Mouse (Mus musculus): Measurements from ENCODE around the gene D17H6S53E. TPM values are rescaled to one million over a fixed set of nuclear protein-coding genes. Genes with fewer than 3 reads are reported as not detected.

Gene D17H6S53E
- total RNA-seq (2014; fragmentation: Nextera tagmentation) (5.9 and 9.3 TPM in 2 replicates), total RNA-seq (2017) (22.1 and 24.1 TPM in 2 replicates), polyA plus RNA-seq (2012) (12.5 and 12.8 TPM in 2 replicates)

DNA sequence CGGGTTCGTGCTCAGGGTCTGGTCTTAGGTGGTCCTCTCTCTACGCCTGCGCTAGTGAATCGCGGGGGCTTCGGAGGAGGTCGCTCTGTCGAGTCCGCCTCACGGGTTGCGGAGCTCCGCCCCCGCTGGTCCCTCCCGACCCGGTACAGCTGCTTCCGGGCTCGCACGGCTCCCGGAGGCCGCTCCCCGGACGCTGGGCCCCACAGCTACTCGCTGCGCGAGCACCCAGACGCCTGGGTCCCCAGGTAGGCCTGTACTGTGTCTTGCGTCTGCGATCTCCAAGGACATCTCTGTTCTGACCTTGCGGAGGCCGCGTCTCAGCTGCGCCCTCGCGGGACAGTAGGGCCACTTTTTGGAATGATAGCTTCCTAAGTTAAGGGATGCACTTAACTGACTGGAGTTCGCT, at the start of gene D17H6S53E:
Gene D17H6S53E (plus strand): TSS at position 168 of the 406 bp plus-strand sequence.
- Histone ChIP-seq H3K27me3 (ENCODE audit: insufficient read depth, low read length) (no peaks in the 10 kb centered on the region), H3K4me3 (ENCODE audit: low read depth, low read length) (peak within 1 kb of the TSS; percentile 78), H3K4me1 (ENCODE audit: insufficient read depth, low read depth, low read length) (peaks cover 73% of the 10 kb centered on the region), H3K36me3 (replicated peaks) (peaks cover 68% of the 10 kb centered on the region), H3K9me3 (replicated peaks) (no peaks in the 10 kb centered on the region)
- peak; percentile 83 for DNase-seq (ENCODE audit: low spot score)
- TF ChIP-seq GATA1 (IDR thresholded peaks at IDR 0.05; ENCODE audit: borderline replicate concordance, low read length) (no peak), POLR2AphosphoS5 (IDR thresholded peaks at IDR 0.05; ENCODE audit: insufficient replicate concordance, low read depth, low read length) (no peak), GATA2 (IDR thresholded peaks at IDR 0.05; ENCODE audit: borderline replicate concordance, low read depth, low read length) (no peak), TAL1 (conservative IDR thresholded peaks at IDR 0.05; ENCODE audit: low read depth, low read length) (no peak), CTCF (IDR thresholded peaks at IDR 0.05; ENCODE audit: low read depth, low read length) (no peak)
- peak; percentile 23; the same call in 1 of the 2 replicates for ATAC-seq (ENCODE audit: extremely low read depth, insufficient number of reproducible peaks, low FRiP score, poor library complexity, severe bottlenecking)

DNA sequence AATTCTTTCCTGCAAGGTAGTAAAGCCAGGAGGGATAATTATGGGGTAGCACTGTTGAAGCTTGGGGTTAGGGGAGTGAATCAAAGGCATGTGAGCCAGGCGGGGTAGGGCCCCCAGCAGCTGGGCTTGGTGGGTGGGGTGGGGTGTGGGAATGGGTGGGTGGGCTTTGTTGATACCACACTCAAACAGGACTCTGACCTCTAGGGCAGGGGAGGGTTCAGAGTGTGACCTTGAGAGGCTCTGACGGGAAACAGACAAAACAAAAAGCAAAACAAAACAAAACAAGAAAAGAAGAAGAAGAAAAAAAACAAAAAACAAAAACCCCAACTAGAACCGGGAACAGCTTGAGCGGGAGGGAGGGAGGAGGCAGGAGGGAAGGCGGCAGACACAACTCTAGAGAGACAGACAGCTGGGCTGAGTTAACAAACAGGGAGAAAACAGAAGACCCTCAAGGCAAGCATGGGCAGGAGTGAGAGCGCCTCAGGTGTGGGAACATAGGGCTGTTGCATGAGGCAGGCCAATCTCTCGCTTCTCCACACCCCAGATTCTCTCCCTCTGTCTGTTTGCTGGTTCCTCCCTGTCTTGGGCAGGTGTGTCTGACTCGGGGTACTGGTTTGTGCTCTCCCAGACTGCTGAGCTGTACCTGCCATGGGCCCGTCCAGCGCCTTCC, 49.5 kb upstream of the D17H6S53E start, which contains the start of gene Ly6g6e:
Gene Ly6g6e (plus strand): TSS at position 396 of the 670 bp plus-strand sequence.
- TF ChIP-seq CTCF (IDR thresholded peaks at IDR 0.05; ENCODE audit: low read depth, low read length) (no peak), POLR2AphosphoS5 (IDR thresholded peaks at IDR 0.05; ENCODE audit: insufficient replicate concordance, low read depth, low read length) (no peak), GATA2 (IDR thresholded peaks at IDR 0.05; ENCODE audit: borderline replicate concordance, low read depth, low read length) (no peak), GATA1 (IDR thresholded peaks at IDR 0.05; ENCODE audit: borderline replicate concordance, low read length) (no peak), TAL1 (conservative IDR thresholded peaks at IDR 0.05; ENCODE audit: low read depth, low read length) (no peak)
- H3K27me3 ChIP-seq (ENCODE audit: insufficient read depth, low read length) = peaks cover 8% of the 10 kb centered on the region; the same call in 1 of the 2 replicates
- ATAC-seq (ENCODE audit: extremely low read depth, insufficient number of reproducible peaks, low FRiP score, poor library complexity, severe bottlenecking) (no peak), DNase-seq (ENCODE audit: low spot score) (no peak)
- no peaks in the 10 kb centered on the region for H3K9me3 ChIP-seq (replicated peaks)
- no peak within 1 kb of the TSS for H3K4me3 ChIP-seq (ENCODE audit: low read depth, low read length)
- peaks cover 58% of the 10 kb centered on the region for H3K4me1 ChIP-seq (ENCODE audit: insufficient read depth, low read depth, low read length)
- H3K36me3 ChIP-seq (replicated peaks) = no peaks in the 10 kb centered on the region

DNA sequence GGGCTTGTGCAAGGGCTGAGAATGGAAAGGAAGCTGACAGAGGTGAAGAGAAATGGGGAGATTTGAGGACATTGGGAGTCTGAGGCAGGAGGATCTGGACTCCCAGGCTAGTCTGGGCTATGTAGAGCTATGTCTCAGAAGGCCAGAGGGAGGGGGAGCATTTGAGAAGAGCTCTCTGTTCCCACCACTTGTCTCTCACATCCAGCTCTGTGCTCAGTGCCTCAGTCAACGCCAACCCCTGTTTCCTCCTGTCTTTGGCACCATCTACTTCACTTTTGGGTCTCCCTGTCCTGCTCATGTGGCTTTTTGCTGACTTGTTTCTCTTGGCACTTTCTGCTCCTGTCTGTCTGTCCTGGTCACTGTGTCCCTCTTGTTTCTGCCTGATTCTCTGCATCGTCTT, 48.9 kb upstream of the D17H6S53E start:
- Histone ChIP-seq H3K4me3 (ENCODE audit: low read depth, low read length) (no peak overlapping the region), H3K9me3 (replicated peaks) (no peaks in the 10 kb centered on the region), H3K4me1 (ENCODE audit: insufficient read depth, low read depth, low read length) (peaks cover 64% of the 10 kb centered on the region), H3K36me3 (replicated peaks) (no peaks in the 10 kb centered on the region), H3K27me3 (ENCODE audit: insufficient read depth, low read length) (peaks cover 7% of the 10 kb centered on the region; the same call in 1 of the 2 replicates)
- DNase-seq (ENCODE audit: low spot score) = no peak
- ATAC-seq (ENCODE audit: extremely low read depth, insufficient number of reproducible peaks, low FRiP score, poor library complexity, severe bottlenecking) = no peak
- TF ChIP-seq GATA2 (IDR thresholded peaks at IDR 0.05; ENCODE audit: borderline replicate concordance, low read depth, low read length) (no peak), GATA1 (IDR thresholded peaks at IDR 0.05; ENCODE audit: borderline replicate concordance, low read length) (no peak), TAL1 (conservative IDR thresholded peaks at IDR 0.05; ENCODE audit: low read depth, low read length) (no peak), POLR2AphosphoS5 (IDR thresholded peaks at IDR 0.05; ENCODE audit: insufficient replicate concordance, low read depth, low read length) (no peak), CTCF (IDR thresholded peaks at IDR 0.05; ENCODE audit: low read depth, low read length) (no peak)

DNA sequence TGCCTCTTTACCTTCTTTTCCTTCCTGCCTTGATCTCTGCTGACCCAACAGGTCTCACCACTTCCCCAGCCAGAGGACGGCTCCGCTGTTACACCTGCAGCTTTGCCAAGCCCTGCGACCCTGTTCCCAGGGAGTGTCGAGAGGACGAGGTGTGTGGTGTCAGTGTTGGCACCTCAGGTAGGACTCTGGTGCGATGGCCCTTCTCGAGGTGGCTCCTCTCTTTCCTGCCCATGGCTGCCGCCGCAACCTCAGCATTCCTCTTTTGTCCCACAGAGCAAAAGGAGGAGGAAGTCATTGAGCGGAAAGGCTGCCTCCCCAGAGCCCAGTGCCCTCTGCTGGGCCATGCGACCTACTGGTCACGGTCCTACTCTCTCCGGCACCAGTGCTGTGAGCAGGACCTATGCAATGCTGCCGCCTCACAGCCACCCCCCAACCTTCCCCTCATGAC, 48.4 kb upstream of the D17H6S53E start, which contains the start of gene Ly6g6d:
Gene Ly6g6d (minus strand): TSS at position 280 of the 448 bp plus-strand sequence.
- Histone ChIP-seq H3K36me3 (replicated peaks) (no peaks in the 10 kb centered on the region), H3K4me1 (ENCODE audit: insufficient read depth, low read depth, low read length) (peaks cover 68% of the 10 kb centered on the region), H3K9me3 (replicated peaks) (no peaks in the 10 kb centered on the region), H3K27me3 (ENCODE audit: insufficient read depth, low read length) (peaks cover 7% of the 10 kb centered on the region; the same call in 1 of the 2 replicates), H3K4me3 (ENCODE audit: low read depth, low read length) (no peak within 1 kb of the TSS)
- ATAC-seq (ENCODE audit: extremely low read depth, insufficient number of reproducible peaks, low FRiP score, poor library complexity, severe bottlenecking) (no peak), DNase-seq (ENCODE audit: low spot score) (no peak)
- TF ChIP-seq CTCF (IDR thresholded peaks at IDR 0.05; ENCODE audit: low read depth, low read length) (no peak), TAL1 (conservative IDR thresholded peaks at IDR 0.05; ENCODE audit: low read depth, low read length) (no peak), POLR2AphosphoS5 (IDR thresholded peaks at IDR 0.05; ENCODE audit: insufficient replicate concordance, low read depth, low read length) (no peak), GATA1 (IDR thresholded peaks at IDR 0.05; ENCODE audit: borderline replicate concordance, low read length) (no peak), GATA2 (IDR thresholded peaks at IDR 0.05; ENCODE audit: borderline replicate concordance, low read depth, low read length) (no peak)

DNA sequence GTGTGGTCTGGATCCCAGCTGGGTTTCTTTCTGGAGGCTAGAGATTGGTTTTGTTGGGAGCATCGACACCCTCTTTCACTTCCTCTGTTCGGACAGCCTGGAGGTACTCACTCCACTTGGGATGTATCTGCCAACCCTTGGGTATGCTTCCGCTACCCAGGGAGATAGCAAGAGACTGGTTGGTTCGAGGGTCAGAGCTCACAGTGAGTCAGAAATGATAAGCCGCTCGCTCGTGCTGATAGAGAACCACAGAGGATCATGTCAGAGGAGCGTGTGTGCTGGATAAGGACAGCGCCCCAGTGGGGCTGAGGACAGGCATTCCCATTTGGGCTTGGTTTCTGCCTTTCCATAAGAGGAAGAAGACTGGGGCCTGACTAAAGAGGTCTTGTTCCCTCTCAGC, 46.4 kb upstream of the D17H6S53E start:
- H3K27me3 ChIP-seq (ENCODE audit: insufficient read depth, low read length) = peaks cover 7% of the 10 kb centered on the region; the same call in 1 of the 2 replicates
- no peak; the same call in 1 of the 2 replicates for TF ChIP-seq CTCF (IDR thresholded peaks at IDR 0.05; ENCODE audit: low read depth, low read length)
- TF ChIP-seq TAL1 (conservative IDR thresholded peaks at IDR 0.05; ENCODE audit: low read depth, low read length) = peak; percentile 52
- no peaks in the 10 kb centered on the region for H3K36me3 ChIP-seq (replicated peaks)
- H3K4me1 ChIP-seq (ENCODE audit: insufficient read depth, low read depth, low read length) = peaks cover 81% of the 10 kb centered on the region
- ATAC-seq (ENCODE audit: extremely low read depth, insufficient number of reproducible peaks, low FRiP score, poor library complexity, severe bottlenecking) = peak; percentile 95
- H3K9me3 ChIP-seq (replicated peaks) = no peaks in the 10 kb centered on the region
- H3K4me3 ChIP-seq (ENCODE audit: low read depth, low read length) = peak overlapping the region; percentile 66; the same call in 1 of the 2 replicates
- DNase-seq (ENCODE audit: low spot score) = peak; percentile 83

DNA sequence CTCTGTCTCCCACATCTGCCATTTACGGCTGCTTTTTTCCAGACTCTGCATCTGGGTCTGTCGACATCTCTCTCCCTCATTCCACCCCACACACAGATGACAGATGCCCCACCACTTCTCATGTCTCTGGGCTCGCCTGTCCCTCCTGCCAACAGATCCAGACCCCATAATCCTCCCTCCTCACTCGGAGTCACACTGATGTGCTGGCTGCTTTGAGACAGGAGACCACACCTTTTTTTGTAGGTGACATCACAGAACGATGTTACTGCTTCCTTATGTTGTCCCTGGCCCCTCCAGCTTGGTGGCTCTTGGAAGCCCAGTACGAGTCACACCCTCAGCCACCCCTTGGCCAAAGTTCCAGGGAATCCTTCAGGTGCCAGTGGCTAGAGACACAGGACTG, 45.9 kb upstream of the D17H6S53E start:
- TF ChIP-seq GATA2 (IDR thresholded peaks at IDR 0.05; ENCODE audit: borderline replicate concordance, low read depth, low read length) (no peak), POLR2AphosphoS5 (IDR thresholded peaks at IDR 0.05; ENCODE audit: insufficient replicate concordance, low read depth, low read length) (no peak), TAL1 (conservative IDR thresholded peaks at IDR 0.05; ENCODE audit: low read depth, low read length) (no peak), CTCF (IDR thresholded peaks at IDR 0.05; ENCODE audit: low read depth, low read length) (no peak), GATA1 (IDR thresholded peaks at IDR 0.05; ENCODE audit: borderline replicate concordance, low read length) (no peak)
- DNase-seq (ENCODE audit: low spot score) (no peak), ATAC-seq (ENCODE audit: extremely low read depth, insufficient number of reproducible peaks, low FRiP score, poor library complexity, severe bottlenecking) (no peak)
- Histone ChIP-seq H3K27me3 (ENCODE audit: insufficient read depth, low read length) (peaks cover 7% of the 10 kb centered on the region; the same call in 1 of the 2 replicates), H3K9me3 (replicated peaks) (no peaks in the 10 kb centered on the region), H3K4me3 (ENCODE audit: low read depth, low read length) (peak overlapping the region; percentile 53; the same call in 1 of the 2 replicates), H3K4me1 (ENCODE audit: insufficient read depth, low read depth, low read length) (peaks cover 85% of the 10 kb centered on the region), H3K36me3 (replicated peaks) (no peaks in the 10 kb centered on the region)
